Mouse (Mus musculus) liver, adult 2 months (tissue): Measurements from ENCODE around the gene Dirc2. TPM values are rescaled to one million over a fixed set of nuclear protein-coding genes. Genes with fewer than 3 reads are reported as not detected.

ENCODE experiments used
- DNase-seq: peaks from one replicate; pipeline ENCODE4 v3.0.0-alpha.2; 2011; ENCODE audit warnings: low read depth, low spot score; ENCODE audit errors: extremely low read depth
- H3K27ac ChIP-seq: fragments of 200-500 bp; replicated peaks from 2 replicates; pipeline ENCODE4 v1.5.1; 2012; ENCODE audit warnings: low read depth, mild to moderate bottlenecking, control low read depth, inconsistent platforms, low read length; ENCODE audit not compliant: insufficient read depth
- H3K27me3 ChIP-seq: fragments of 200-500 bp; 2 replicates; pipeline ENCODE4 v1.6.1; 2012; ENCODE audit warnings: mild to moderate bottlenecking, moderate library complexity, low read length, inconsistent platforms; ENCODE audit not compliant: control insufficient read depth, insufficient read depth
- H3K36me3 ChIP-seq: fragments of 200-500 bp; 2 replicates; pipeline ENCODE4 v1.6.1; 2012; ENCODE audit warnings: low read length, inconsistent platforms; ENCODE audit not compliant: control insufficient read depth, insufficient read depth
- H3K4me1 ChIP-seq: fragments of 200-500 bp; 2 replicates; pipeline ENCODE4 v1.6.1; 2011; ENCODE audit warnings: low read length; ENCODE audit not compliant: control insufficient read depth, insufficient read depth
- H3K4me3 ChIP-seq: fragments of 200-500 bp; 2 replicates; pipeline ENCODE4 v1.5.1; 2011; ENCODE audit warnings: low read depth, mild to moderate bottlenecking, control low read depth, low read length, moderate library complexity; ENCODE audit not compliant: insufficient read depth
- H3K79me2 ChIP-seq: fragments of 200-500 bp; 2 replicates; pipeline ENCODE4 v1.6.1; 2012; ENCODE audit warnings: inconsistent platforms, mild to moderate bottlenecking, low read length, moderate library complexity; ENCODE audit not compliant: control insufficient read depth, insufficient read depth
- H3K9ac ChIP-seq: fragments of 200-500 bp; 2 replicates; pipeline ENCODE4 v1.6.1; 2012; ENCODE audit warnings: low read depth, mild to moderate bottlenecking, control low read depth, inconsistent platforms, low read length
- CTCF ChIP-seq: fragments of 200-500 bp; IDR thresholded peaks from 2 replicates; pipeline ENCODE4 v1.5.1; 2011; ENCODE audit warnings: low read depth, low read length, control low read depth
- POLR2A ChIP-seq: fragments of 200-500 bp; IDR thresholded peaks from 2 replicates; pipeline ENCODE4 v1.6.1; 2011; ENCODE audit warnings: low read length, control low read depth; ENCODE audit not compliant: insufficient read depth; ENCODE audit errors: extremely low read depth
- WGBS: fragments of 180-500 bp; shearing (Covaris S2); methylation state at CpG from one replicate; pipeline ENCODE4 v1.1.7; 2018; 5-methylcytosine and 5-hydroxymethylcytosine counted together
- polyA plus RNA-seq: library from polyadenylated mRNA; depleted of rRNA; stranded (reverse); fragments of >200 nt; gene quantifications from 2 replicates; pipeline ENCODE4 v1.2.3, GENCODE M21; 2012
- total RNA-seq: library from RNA; depleted of rRNA; stranded (reverse); fragments of >200 nt; gene quantifications from 2 replicates; pipeline ENCODE4 v1.2.3, GENCODE M21; 2014

Gene Dirc2
- total and polyA plus RNA-seq, 2 experiments = 13.8 to 26.1 TPM

GRCm38 (mm10) chr16:35685027-35685426 is 84.1 kb downstream of the Dirc2 start:
- Histone ChIP-seq H3K9ac (no peak overlapping the region), H3K27ac (no peak overlapping the region), H3K27me3 (no peaks in the 10 kb centered on the region), H3K36me3 (no peaks in the 10 kb centered on the region), H3K79me2 (no peaks in the 10 kb centered on the region), H3K4me3 (no peak overlapping the region), H3K4me1 (no peaks in the 10 kb centered on the region)
- WGBS = 82% methylated on average over 13 of the region's 13 CpGs
- TF ChIP-seq POLR2A (no peak), CTCF (no peak)
- DNase-seq = no peak

GRCm38 (mm10) chr16:35681327-35682108 is 87.6 kb downstream of the Dirc2 start:
- Histone ChIP-seq H3K36me3 (no peaks in the 10 kb centered on the region), H3K4me1 (no peaks in the 10 kb centered on the region)
- DNase-seq = no peak

GRCm38 (mm10) chr16:35678476-35678875 is 90.7 kb downstream of the Dirc2 start:
- Histone ChIP-seq H3K79me2 (no peaks in the 10 kb centered on the region), H3K4me3 (no peak overlapping the region), H3K9ac (no peak overlapping the region), H3K27me3 (no peaks in the 10 kb centered on the region), H3K36me3 (no peaks in the 10 kb centered on the region), H3K4me1 (no peaks in the 10 kb centered on the region), H3K27ac (no peak overlapping the region)
- no peak for DNase-seq
- TF ChIP-seq POLR2A = no peak
- TF ChIP-seq CTCF = no peak
- WGBS = 10% methylated on average over 3 of the region's 3 CpGs

More at GRCm38 (mm10) chr16:35681327-35682108, 87.6 kb downstream of the Dirc2 start:
- 78% methylated on average over 17 of the region's 17 CpGs for WGBS
- Histone ChIP-seq H3K27me3 (no peaks in the 10 kb centered on the region), H3K79me2 (no peaks in the 10 kb centered on the region), H3K4me3 (no peak overlapping the region), H3K27ac (no peak overlapping the region), H3K9ac (no peak overlapping the region)
- TF ChIP-seq CTCF (no peak), POLR2A (no peak)

- H3K4me1 ChIP-seq = no peaks in the 10 kb centered on the region
- H3K9ac ChIP-seq = no peak overlapping the region
- no peaks in the 10 kb centered on the region for H3K27me3 ChIP-seq
- WGBS = 62% methylated on average over 8 of the region's 8 CpGs
- no peak for DNase-seq
- TF ChIP-seq POLR2A = no peak
- TF ChIP-seq CTCF = no peak
- no peak overlapping the region for H3K4me3 ChIP-seq
- no peaks in the 10 kb centered on the region for H3K79me2 ChIP-seq
- no peaks in the 10 kb centered on the region for H3K36me3 ChIP-seq
- H3K27ac ChIP-seq = no peak overlapping the region
Observed at GRCm38 (mm10) chr16:35677511-35678113, 91.5 kb downstream of the Dirc2 start.

GRCm38 (mm10) chr16:35664847-35665246 is 104.3 kb downstream of the Dirc2 start:
- Histone ChIP-seq H3K27me3 (peaks cover 8% of the 10 kb centered on the region), H3K4me3 (no peak overlapping the region), H3K36me3 (no peaks in the 10 kb centered on the region), H3K9ac (no peak overlapping the region), H3K79me2 (no peaks in the 10 kb centered on the region), H3K27ac (no peak overlapping the region), H3K4me1 (no peaks in the 10 kb centered on the region)
- TF ChIP-seq POLR2A = no peak
- no peak for TF ChIP-seq CTCF
- WGBS = 73% methylated on average over 4 of the region's 4 CpGs
- DNase-seq = no peak

GRCm38 (mm10) chr16:35663831-35664414 is 105.2 kb downstream of the Dirc2 start:
- Histone ChIP-seq H3K36me3 (no peaks in the 10 kb centered on the region), H3K79me2 (no peaks in the 10 kb centered on the region), H3K4me1 (no peaks in the 10 kb centered on the region), H3K9ac (no peak overlapping the region), H3K27me3 (peaks cover 12% of the 10 kb centered on the region), H3K4me3 (no peak overlapping the region), H3K27ac (no peak overlapping the region)
- DNase-seq = no peak
- TF ChIP-seq POLR2A = no peak
- TF ChIP-seq CTCF = no peak
- WGBS = 95% methylated on average over 9 of the region's 9 CpGs
